Mouse (Mus musculus): Measurements from ENCODE around the gene Akap13. TPM values are rescaled to one million over a fixed set of nuclear protein-coding genes. Genes with fewer than 3 reads are reported as not detected.
"Not testable (repeated sequence)": the region's sequence is repeated elsewhere in the genome, so short reads cannot be mapped to it uniquely, and the experiment has no call there.

Gene Akap13
- polyA plus RNA-seq, 1 experiment from 2014 or later = 33.4 TPM

GRCm38 (mm10) chr7:75778053-75778452, 322.7 kb downstream of the Akap13 start:
- Histone ChIP-seq H3K4me1 (replicated peaks) (peaks cover 39% of the 10 kb centered on the region), H3K36me3 (peaks cover 69% of the 10 kb centered on the region), H3K9ac (no peak overlapping the region), H3K27ac (no peak overlapping the region), H3K9me3 (replicated peaks) (no peaks in the 10 kb centered on the region), H3K27me3 (no peaks in the 10 kb centered on the region), H3K4me3 (replicated peaks) (no peak overlapping the region), H3K4me2 (no peak overlapping the region)
- ATAC-seq (ENCODE audit: low read depth) = no peak
- DNase-seq = no peak
- 94% methylated on average over 2 of the region's 2 CpGs for WGBS (ENCODE audit: insufficient replicate concordance)

- H3K4me1 ChIP-seq (replicated peaks) = peaks cover 29% of the 10 kb centered on the region
- peak overlapping the region; percentile 75; the same call in 1 of the 2 replicates for H3K27ac ChIP-seq
- H3K9ac ChIP-seq = peak overlapping the region; percentile 86
- peak overlapping the region; percentile 80 for H3K4me2 ChIP-seq
- no peaks in the 10 kb centered on the region for H3K27me3 ChIP-seq
- no peaks in the 10 kb centered on the region for H3K9me3 ChIP-seq (replicated peaks)
- H3K4me3 ChIP-seq (replicated peaks) = peak overlapping the region; percentile 73
- WGBS (ENCODE audit: insufficient replicate concordance) = 17% methylated on average over 1 of the region's 5 CpGs
- no peak for ATAC-seq (ENCODE audit: low read depth)
- no peak for DNase-seq
- peaks cover 47% of the 10 kb centered on the region for H3K36me3 ChIP-seq
These were observed 325.5 kb downstream of the Akap13 start for GRCm38 (mm10) chr7:75780812-75781211.

- Histone ChIP-seq H3K4me1 (replicated peaks) (peaks cover 32% of the 10 kb centered on the region), H3K4me3 (replicated peaks) (peak overlapping the region; percentile 73), H3K27me3 (0 out of 2 replicates have a peak, but pooled peaks cover 3% of the 10 kb centered on the region), H3K9ac (peak overlapping the region; percentile 86), H3K36me3 (peaks cover 41% of the 10 kb centered on the region), H3K4me2 (peak overlapping the region; percentile 80), H3K9me3 (replicated peaks) (no peaks in the 10 kb centered on the region), H3K27ac (peak overlapping the region; percentile 75)
- no peak for DNase-seq
- WGBS (ENCODE audit: insufficient replicate concordance) = 2% methylated on average over 13 of the region's 13 CpGs
- peak; percentile 32 for ATAC-seq (ENCODE audit: low read depth)
These were observed 326.1 kb downstream of the Akap13 start for GRCm38 (mm10) chr7:75781298-75781947.

GRCm38 (mm10) chr7:75781948-75782722, 326.8 kb downstream of the Akap13 start:
- 3% methylated on average over 36 of the region's 36 CpGs for WGBS (ENCODE audit: insufficient replicate concordance)
- peaks cover 37% of the 10 kb centered on the region for H3K4me1 ChIP-seq (replicated peaks)

GRCm38 (mm10) chr7:75782723-75783011, 327.3 kb downstream of the Akap13 start:
- Histone ChIP-seq H3K36me3 (peaks cover 29% of the 10 kb centered on the region), H3K4me2 (peak overlapping the region; percentile 80), H3K4me3 (replicated peaks) (peak overlapping the region; percentile 73), H3K9ac (peak overlapping the region; percentile 86), H3K27ac (no peak overlapping the region), H3K27me3 (0 out of 2 replicates have a peak, but pooled peaks cover 3% of the 10 kb centered on the region), H3K9me3 (replicated peaks) (no peaks in the 10 kb centered on the region), H3K4me1 (replicated peaks) (peaks cover 42% of the 10 kb centered on the region)
- DNase-seq = no peak
- WGBS (ENCODE audit: insufficient replicate concordance) = 55% methylated on average over 3 of the region's 3 CpGs
- no peak for ATAC-seq (ENCODE audit: low read depth)

More at GRCm38 (mm10) chr7:75781948-75782722, 326.8 kb downstream of the Akap13 start:
- DNase-seq (peak; percentile 89), ATAC-seq (ENCODE audit: low read depth) (peak; percentile 98)
- Histone ChIP-seq H3K27me3 (0 out of 2 replicates have a peak, but pooled peaks cover 3% of the 10 kb centered on the region), H3K9ac (peak overlapping the region; percentile 86), H3K4me3 (replicated peaks) (peak overlapping the region; percentile 73), H3K9me3 (replicated peaks) (no peaks in the 10 kb centered on the region), H3K27ac (peak overlapping the region; percentile 75), H3K4me2 (peak overlapping the region; percentile 80), H3K36me3 (peaks cover 34% of the 10 kb centered on the region)

- Histone ChIP-seq H3K36me3 (no peaks in the 10 kb centered on the region), H3K9ac (no peak overlapping the region), H3K4me3 (replicated peaks) (no peak overlapping the region), H3K4me2 (no peak overlapping the region), H3K9me3 (replicated peaks) (no peaks in the 10 kb centered on the region), H3K27ac (no peak overlapping the region), H3K27me3 (0 out of 2 replicates have a peak, but pooled peaks cover 3% of the 10 kb centered on the region), H3K4me1 (replicated peaks) (peaks cover 44% of the 10 kb centered on the region)
- no peak for DNase-seq
- 77% methylated on average over 14 of the region's 14 CpGs for WGBS (ENCODE audit: insufficient replicate concordance)
- no peak for ATAC-seq (ENCODE audit: low read depth)
These were observed 330.3 kb downstream of the Akap13 start for GRCm38 (mm10) chr7:75785388-75786328.

GRCm38 (mm10) chr7:75786812-75787211, 331.5 kb downstream of the Akap13 start:
- 11% methylated on average over 1 of the region's 2 CpGs for WGBS (ENCODE audit: insufficient replicate concordance)
- H3K27ac ChIP-seq = no peak overlapping the region
- H3K4me2 ChIP-seq = no peak overlapping the region
- 0 out of 2 replicates have a peak, but pooled peaks cover 3% of the 10 kb centered on the region for H3K27me3 ChIP-seq
- no peak overlapping the region for H3K4me3 ChIP-seq (replicated peaks)
- DNase-seq (no peak), ATAC-seq (ENCODE audit: low read depth) (no peak)
- H3K9ac ChIP-seq = no peak overlapping the region
- H3K4me1 ChIP-seq (replicated peaks) = peaks cover 38% of the 10 kb centered on the region
- H3K9me3 ChIP-seq (replicated peaks) = no peaks in the 10 kb centered on the region
- no peaks in the 10 kb centered on the region for H3K36me3 ChIP-seq

GRCm38 (mm10) chr7:75787371-75787770, 332.0 kb downstream of the Akap13 start:
- H3K9ac ChIP-seq = no peak overlapping the region
- no peak for ATAC-seq (ENCODE audit: low read depth)
- H3K4me1 ChIP-seq (replicated peaks) = peaks cover 38% of the 10 kb centered on the region
- H3K27ac ChIP-seq = no peak overlapping the region
- no peaks in the 10 kb centered on the region for H3K9me3 ChIP-seq (replicated peaks)
- 13% methylated on average over 3 of the region's 3 CpGs for WGBS (ENCODE audit: insufficient replicate concordance)
- H3K27me3 ChIP-seq = 0 out of 2 replicates have a peak, but pooled peaks cover 3% of the 10 kb centered on the region
- no peak overlapping the region for H3K4me3 ChIP-seq (replicated peaks)
- no peaks in the 10 kb centered on the region for H3K36me3 ChIP-seq
- H3K4me2 ChIP-seq = 0 out of 2 replicates have a peak overlapping the region, but pooled peaks have one; percentile 13
- DNase-seq = no peak

- WGBS (ENCODE audit: insufficient replicate concordance) = 55% methylated on average over 4 of the region's 7 CpGs
These were observed 332.9 kb downstream of the Akap13 start for GRCm38 (mm10) chr7:75788069-75788800.

GRCm38 (mm10) chr7:75788801-75789135, 333.4 kb downstream of the Akap13 start:
- H3K27ac ChIP-seq; H3K9ac ChIP-seq; H3K36me3 ChIP-seq; H3K4me2 ChIP-seq; DNase-seq; H3K4me3 ChIP-seq (replicated peaks); H3K27me3 ChIP-seq; H3K9me3 ChIP-seq (replicated peaks): not testable (repeated sequence)
- WGBS (ENCODE audit: insufficient replicate concordance) = 40% methylated on average over 3 of the region's 3 CpGs
- peak; percentile 60 for ATAC-seq (ENCODE audit: low read depth)
- peaks cover 35% of the 10 kb centered on the region for H3K4me1 ChIP-seq (replicated peaks)

More at GRCm38 (mm10) chr7:75788069-75788800, 332.9 kb downstream of the Akap13 start:
- Histone ChIP-seq H3K4me1 (replicated peaks) (peaks cover 30% of the 10 kb centered on the region), H3K27ac (peak overlapping the region; percentile 9; the same call in 1 of the 2 replicates)
- H3K9me3 ChIP-seq (replicated peaks); H3K4me2 ChIP-seq; DNase-seq; H3K9ac ChIP-seq; H3K27me3 ChIP-seq; H3K4me3 ChIP-seq (replicated peaks); ATAC-seq (ENCODE audit: low read depth); H3K36me3 ChIP-seq: not testable (repeated sequence)

Measured in liver, embryonic 13.5 days (tissue).